Mouse (Mus musculus): ENCODE measurements at regions not wholly inside any gene's neighbourhood (a gene's known extent, or its start where the extent isn't known, plus 50 kb on each side); places are given as distances from the start of the nearest gene placed in this dataset.

GRCm38 (mm10) chr1:186295201-186295600, 178.1 kb upstream of the Lyplal1 start:
- no peak for DNase-seq (ENCODE audit: low spot score)

DNA sequence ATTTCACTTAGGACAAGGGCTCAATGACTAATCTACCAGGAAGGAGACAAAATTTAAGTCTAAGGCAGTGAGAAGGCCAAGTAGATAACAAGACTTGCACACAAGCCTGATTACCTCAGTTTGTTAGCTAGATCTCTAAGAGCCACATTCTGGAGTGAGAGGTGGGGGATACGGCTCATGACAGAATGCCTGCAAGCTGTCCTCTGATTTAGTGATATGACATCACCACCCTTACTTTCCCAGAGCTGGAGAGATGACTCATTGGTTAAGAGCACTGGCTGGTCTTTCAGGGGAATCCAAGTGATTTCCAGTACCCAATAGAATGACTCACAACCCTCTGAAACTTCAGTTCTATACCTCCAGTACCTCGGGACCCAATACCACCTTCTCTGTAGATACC, 177.5 kb upstream of the Lyplal1 start:
- no peak for DNase-seq (ENCODE audit: low spot score)

DNA sequence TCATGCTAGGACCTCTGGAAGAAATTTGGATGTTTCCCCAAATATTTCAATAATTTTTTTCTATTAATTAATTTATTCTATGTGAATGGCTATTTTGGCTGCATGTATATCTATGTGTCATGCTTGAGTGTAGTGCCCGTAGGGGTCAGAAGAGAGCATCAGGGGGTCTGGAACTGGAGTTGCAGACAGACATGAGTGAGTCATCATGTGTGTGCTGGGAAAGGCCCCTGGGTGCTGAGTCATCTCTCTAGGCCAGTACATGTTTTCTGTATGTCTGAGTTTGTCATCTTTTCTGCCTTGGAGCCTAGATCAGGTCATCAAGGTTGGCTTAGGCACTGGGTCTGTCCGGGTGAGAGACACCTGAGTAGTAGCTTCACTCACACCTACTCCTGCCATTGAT, 172.0 kb upstream of the Lyplal1 start:
- DNase-seq (ENCODE audit: low spot score): no peak

DNA sequence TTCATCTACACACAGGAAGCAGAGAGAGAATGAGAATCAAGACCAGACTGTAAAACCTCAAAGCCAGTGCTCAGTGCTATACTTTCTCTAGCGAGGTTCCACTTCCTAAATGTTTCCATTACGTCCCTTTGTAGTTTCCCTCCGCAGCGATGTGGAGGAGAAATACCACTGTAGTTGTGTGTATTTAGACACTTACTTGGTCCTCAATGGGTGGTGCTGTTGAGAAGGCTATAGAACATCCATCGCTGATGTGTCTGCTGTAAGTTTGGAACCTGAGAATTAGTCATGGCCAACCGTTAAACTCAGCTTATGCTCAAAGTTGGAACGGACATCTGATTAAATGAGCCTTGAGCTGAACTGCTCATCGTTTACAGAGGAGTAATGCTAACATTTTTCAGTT, 170.7 kb upstream of the Lyplal1 start:
- no peak for DNase-seq (ENCODE audit: low spot score)

- DNase-seq (ENCODE audit: low spot score): no peak
Observed at GRCm38 (mm10) chr1:186286401-186286800, 169.3 kb upstream of the Lyplal1 start.

GRCm38 (mm10) chr1:186277981-186278634, 161.0 kb upstream of the Lyplal1 start:
- DNase-seq (ENCODE audit: low spot score): no peak

- DNase-seq (ENCODE audit: low spot score): no peak
Observed at GRCm38 (mm10) chr1:186271436-186271835, 154.3 kb upstream of the Lyplal1 start.

DNA sequence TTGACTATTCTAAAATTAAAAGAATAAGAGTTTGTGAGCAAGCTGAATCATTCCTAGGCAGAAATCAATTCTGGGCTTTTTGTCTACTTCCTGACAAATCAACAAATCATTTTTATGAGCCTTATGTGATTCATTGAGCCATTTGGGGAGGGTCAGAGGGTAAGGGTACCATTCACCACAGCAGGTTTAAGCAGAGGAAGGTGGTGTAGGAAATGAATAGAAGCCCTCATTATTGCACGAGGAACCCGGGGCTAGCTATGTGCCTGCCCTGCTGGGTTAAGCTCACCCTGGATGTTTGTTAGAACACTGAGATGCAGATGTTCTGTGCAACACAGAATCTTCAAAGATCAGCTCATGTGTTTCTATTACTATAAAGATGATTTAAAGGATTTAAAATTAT, 150.2 kb upstream of the Lyplal1 start:
- no peak for DNase-seq (ENCODE audit: low spot score)

DNA sequence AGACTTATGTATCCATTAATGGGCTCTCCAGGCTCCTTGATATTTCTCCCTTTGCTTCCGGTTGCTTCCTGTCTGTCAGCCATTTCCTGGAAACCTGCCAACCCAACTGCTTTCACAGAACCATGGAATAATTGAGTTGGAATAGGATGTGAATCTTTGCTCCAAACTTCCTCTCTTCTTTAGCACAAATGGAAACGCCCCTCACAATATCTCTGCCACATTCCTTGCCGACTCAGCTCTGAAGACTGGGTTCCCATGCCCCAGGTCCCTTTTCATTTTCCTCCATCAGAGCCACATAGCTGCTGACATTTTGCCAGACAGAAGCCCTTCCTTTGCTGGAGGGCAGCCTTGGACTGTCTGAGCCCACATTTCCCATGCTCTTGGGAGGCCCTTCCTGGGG, 147.5 kb upstream of the Lyplal1 start:
- DNase-seq (ENCODE audit: low spot score): no peak

GRCm38 (mm10) chr1:186263955-186264354, 146.8 kb upstream of the Lyplal1 start:
- no peak for DNase-seq (ENCODE audit: low spot score)

GRCm38 (mm10) chr1:186263196-186263595, 146.1 kb upstream of the Lyplal1 start:
- DNase-seq (ENCODE audit: low spot score): no peak

- no peak for DNase-seq (ENCODE audit: low spot score)
Observed at GRCm38 (mm10) chr1:186262040-186262439, 144.9 kb upstream of the Lyplal1 start.

DNA sequence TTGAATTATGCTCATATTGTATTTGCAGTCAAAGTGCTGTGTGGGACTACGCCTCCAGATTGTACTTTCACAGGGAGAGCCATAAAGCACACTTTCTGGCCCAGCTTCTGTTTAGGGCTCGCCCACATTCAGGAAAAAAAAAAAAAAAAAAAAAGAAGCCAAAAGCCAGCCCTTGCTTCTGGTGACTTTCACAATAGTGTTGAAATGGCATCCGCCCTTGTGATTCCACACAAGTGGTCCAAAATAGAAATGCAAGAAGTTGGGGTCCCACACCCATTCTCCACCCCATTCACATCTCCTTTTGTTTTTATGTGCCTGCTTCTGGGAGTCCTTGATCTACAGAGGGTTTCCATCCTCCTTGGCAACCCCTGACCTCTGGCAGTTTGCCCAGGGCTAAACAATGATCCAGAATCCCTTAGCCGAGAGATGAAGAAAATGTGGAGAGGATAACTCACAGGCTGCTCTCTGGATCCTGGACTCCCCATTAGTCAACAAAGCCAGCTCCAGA, 144.3 kb upstream of the Lyplal1 start:
- peak; percentile 64 for DNase-seq (ENCODE audit: low spot score)

GRCm38 (mm10) chr1:186257611-186258010, 140.5 kb upstream of the Lyplal1 start:
- no peak for DNase-seq (ENCODE audit: low spot score)

DNA sequence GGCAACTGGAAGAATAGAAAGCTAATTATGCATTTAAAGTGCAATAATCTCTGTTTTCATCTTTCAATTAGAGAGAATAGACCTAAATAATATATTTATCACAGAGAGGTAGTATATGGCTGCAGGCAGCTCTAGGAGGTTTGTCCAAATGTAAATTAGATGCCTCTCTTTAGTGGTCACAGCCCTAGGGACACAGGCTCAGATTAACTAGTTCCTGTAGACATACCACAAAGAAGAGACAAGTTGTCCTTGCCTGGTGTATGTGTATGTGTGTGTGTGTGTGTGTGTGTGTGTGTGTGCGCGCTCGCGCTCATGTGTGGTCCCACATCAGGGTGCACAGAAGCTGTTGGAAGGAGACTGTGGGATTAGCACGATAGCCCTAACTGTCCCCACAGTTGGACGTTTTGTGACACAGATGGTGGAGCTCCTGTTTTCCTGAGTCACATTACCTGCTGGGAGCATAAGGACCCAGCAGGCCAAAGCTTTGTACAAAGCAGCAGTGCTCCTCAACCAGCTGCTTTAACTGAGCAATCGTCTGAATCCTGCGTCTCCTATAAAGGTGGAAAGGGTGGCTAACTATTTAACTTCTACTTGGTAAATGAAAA, 138.5 kb upstream of the Lyplal1 start:
- no peak for DNase-seq (ENCODE audit: low spot score)

DNA sequence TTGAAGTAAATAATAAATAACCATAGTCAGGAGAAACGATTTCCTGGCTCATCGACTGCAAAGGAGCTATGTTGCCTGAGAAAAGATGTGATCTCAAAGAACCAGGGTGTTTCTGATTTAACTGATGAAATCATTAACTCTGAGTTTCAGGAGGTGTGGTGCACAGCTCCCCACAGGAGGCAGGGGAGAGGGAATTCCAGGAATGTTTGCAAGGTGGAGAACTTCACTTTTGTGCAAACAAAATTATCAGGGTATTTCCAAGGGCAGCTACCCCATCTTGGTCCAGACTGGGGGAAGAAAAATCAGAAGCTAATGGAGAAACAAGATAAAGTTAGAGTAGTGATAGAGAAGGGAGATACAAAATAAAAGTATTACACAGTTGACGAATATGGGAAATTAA, 137.4 kb upstream of the Lyplal1 start:
- DNase-seq (ENCODE audit: low spot score): no peak

- no peak for DNase-seq (ENCODE audit: low spot score)
Observed at GRCm38 (mm10) chr1:186252551-186252950, 135.4 kb upstream of the Lyplal1 start.

DNA sequence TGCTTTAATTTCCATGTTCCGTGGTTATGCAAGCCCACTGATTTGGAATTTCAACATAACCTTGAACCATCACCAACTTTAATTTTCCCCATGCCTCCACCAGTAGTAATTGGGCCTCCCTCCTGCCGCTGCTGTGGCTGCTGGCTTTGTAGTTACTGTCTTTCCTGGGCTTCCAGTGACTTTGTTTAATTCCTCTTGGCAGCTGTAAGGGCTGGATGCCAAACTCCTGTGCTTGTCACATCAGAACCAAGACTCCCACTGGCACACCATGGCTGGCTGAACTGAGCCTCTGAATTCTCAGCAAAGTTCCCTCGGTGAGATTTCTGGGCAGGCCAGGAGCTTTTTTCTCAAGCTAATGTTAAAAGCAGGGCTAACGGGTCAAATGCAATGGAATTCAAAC, 133.2 kb upstream of the Lyplal1 start:
- DNase-seq (ENCODE audit: low spot score): no peak

- DNase-seq (ENCODE audit: low spot score): no peak
Observed at GRCm38 (mm10) chr1:186249214-186249613, 132.1 kb upstream of the Lyplal1 start.

DNA sequence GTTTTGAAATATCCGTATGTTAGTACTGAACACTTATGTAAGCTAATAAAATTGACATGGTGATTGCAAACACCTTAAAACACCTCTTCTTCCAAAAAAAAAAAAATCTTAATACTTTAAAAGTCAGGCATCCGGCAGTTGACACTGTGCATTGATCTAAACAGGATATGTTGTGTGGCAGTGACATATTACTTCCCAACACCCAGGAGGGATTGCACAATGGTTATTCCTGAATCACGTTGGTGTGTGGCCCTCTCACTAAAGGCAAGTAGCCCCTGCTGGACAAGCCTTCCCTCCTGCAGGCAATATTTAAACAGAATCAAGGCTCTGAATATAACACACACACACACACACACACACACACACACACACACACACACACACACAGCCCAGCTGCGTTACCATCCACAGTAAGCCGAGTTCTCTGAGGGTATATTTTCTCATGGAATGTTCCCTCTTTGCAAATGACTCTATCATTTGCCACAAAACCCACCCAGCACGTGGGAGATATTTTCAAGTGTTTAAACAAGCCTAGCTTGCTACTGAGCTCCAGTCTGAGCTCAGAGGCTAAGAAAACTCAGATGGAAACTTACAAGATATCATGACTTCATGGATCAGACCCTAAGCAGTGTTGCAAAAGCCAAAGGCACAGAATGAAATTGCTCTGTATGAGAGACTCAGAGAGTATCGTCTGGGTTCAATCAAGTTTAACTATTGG, 128.8 kb upstream of the Lyplal1 start:
- no peak for DNase-seq (ENCODE audit: low spot score)

GRCm38 (mm10) chr1:186241112-186241511, 124.0 kb upstream of the Lyplal1 start:
- no peak for DNase-seq (ENCODE audit: low spot score)

DNA sequence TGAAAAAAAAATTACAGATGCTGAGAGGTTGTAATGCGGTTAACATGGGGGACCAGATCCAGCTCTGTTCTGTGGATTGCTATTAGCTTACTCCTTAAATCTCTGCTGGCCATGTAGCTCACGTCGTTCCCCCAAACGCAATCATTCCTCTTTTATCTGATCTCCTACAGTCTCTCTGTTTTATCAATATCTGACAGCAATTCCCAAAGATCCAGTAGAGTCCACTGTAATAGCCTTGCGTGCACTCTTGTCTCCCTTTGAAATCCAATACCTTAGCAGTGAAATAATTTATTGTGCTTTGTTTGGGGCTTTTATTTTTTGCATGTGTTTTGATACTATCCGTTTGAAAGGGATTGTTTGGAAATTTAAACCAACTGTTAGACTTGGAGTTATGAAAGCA, 120.4 kb upstream of the Lyplal1 start:
- DNase-seq (ENCODE audit: low spot score): no peak
